Mouse (Mus musculus) cerebellum, adult 2 months (tissue): ENCODE results near the gene Pex12. TPM values are rescaled to one million over a fixed set of nuclear protein-coding genes. Genes with fewer than 3 reads are reported as not detected.

Experiments
- DNase-seq, 2 experiments: peaks; one replicate each; pipeline ENCODE4 v3.0.0; 2021
- H3K27ac ChIP-seq: fragments of 200-500 bp; 2 replicates; pipeline ENCODE4 v1.5.1; 2012; ENCODE audit warnings: low read length, control low read depth, inconsistent platforms; ENCODE audit not compliant: insufficient read depth
- H3K27me3 ChIP-seq: fragments of 200-500 bp; 2 replicates; pipeline ENCODE4 v1.6.1; 2012; ENCODE audit warnings: inconsistent platforms, mild to moderate bottlenecking, low read length, moderate library complexity; ENCODE audit not compliant: control insufficient read depth, insufficient read depth
- H3K4me1 ChIP-seq: fragments of 200-500 bp; 2 replicates; pipeline ENCODE4 v1.6.1; 2011; ENCODE audit warnings: low read length; ENCODE audit not compliant: control insufficient read depth, insufficient read depth
- H3K4me3 ChIP-seq: fragments of 200-500 bp; replicated peaks from 2 replicates; pipeline ENCODE3; 2011; ENCODE audit warnings: mild to moderate bottlenecking, low read depth, low read length, control low read depth; ENCODE audit not compliant: insufficient read depth
- CTCF ChIP-seq: fragments of 200-500 bp; IDR thresholded peaks from 2 replicates; pipeline ENCODE4 v1.5.1; 2011; ENCODE audit warnings: low read depth, mild to moderate bottlenecking, control low read depth, low read length, moderate library complexity, borderline replicate concordance; ENCODE audit not compliant: insufficient read depth
- POLR2A ChIP-seq: fragments of 200-500 bp; IDR thresholded peaks from 2 replicates; pipeline ENCODE4 v1.6.1; 2011; ENCODE audit warnings: low read length, control low read depth, borderline replicate concordance; ENCODE audit not compliant: insufficient read depth
- WGBS: fragments of 180-500 bp; shearing (Covaris S2); methylation state at CpG from one replicate; pipeline ENCODE4 v1.1.7; 2018; 5-methylcytosine and 5-hydroxymethylcytosine counted together
- polyA plus RNA-seq: library from polyadenylated mRNA; depleted of rRNA; stranded (reverse); fragments of >200 nt; gene quantifications from 2 replicates; pipeline ENCODE4 v1.2.3, GENCODE M21; 2012

The Pex12 gene
- polyA plus RNA-seq, 1 experiment, result 8.6 TPM

DNA sequence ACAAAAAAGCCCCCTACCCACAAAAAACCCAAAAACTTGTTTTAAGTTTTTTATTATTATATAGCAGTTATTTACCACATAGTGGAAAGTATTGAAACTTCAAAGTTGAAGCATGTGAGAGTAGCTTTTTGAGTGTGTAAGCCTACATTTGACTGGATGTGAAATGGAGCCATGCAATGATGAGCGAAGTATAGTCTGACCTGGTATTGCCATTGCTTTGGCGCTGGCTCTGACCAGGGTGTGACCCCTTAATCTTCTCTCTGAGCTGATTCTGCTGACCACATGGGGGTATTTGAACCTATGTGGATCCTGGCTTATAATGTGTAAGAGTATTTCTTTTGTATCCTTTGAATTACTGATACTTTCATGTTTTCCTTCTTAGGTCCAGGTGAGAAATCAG lies 8.3 kb downstream of the Pex12 start:
- no peaks in the 10 kb centered on the region for H3K27me3 ChIP-seq
- no peak overlapping the region for H3K27ac ChIP-seq
- no peak for TF ChIP-seq POLR2A
- no peak for TF ChIP-seq CTCF
- 91% methylated on average over 2 of the region's 2 CpGs for WGBS
- no peak overlapping the region for H3K4me3 ChIP-seq
- no peak for DNase-seq
- H3K4me1 ChIP-seq, result no peaks in the 10 kb centered on the region; the same call in 1 of the 2 replicates

DNA sequence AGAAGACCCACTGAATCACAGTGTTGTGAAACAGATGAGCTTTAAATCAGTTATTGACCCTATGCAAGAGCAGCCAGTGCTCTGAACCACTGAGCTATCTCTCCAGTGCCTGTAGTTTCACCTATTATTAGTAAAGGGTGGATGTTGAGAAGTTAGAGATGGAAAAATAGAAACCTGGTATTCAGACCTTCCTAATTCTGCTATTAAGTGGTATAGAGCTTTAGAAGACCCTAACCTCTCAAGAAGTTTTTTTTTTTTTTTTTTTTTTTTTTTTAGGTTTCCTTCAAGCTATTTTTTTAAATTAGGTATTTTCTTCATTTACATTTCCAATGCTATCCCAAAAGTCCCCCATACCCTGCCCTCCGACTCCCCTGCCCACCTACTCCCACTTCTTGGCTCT lies 9.2 kb downstream of the Pex12 start:
- TF ChIP-seq CTCF, result no peak
- TF ChIP-seq POLR2A, result no peak
- Histone ChIP-seq H3K27ac (no peak overlapping the region), H3K4me1 (no peaks in the 10 kb centered on the region; the same call in 1 of the 2 replicates), H3K4me3 (peak overlapping the region; percentile 36), H3K27me3 (no peaks in the 10 kb centered on the region)
- no peak for DNase-seq
- WGBS, result 65% methylated on average over 1 of the region's 1 CpGs

DNA sequence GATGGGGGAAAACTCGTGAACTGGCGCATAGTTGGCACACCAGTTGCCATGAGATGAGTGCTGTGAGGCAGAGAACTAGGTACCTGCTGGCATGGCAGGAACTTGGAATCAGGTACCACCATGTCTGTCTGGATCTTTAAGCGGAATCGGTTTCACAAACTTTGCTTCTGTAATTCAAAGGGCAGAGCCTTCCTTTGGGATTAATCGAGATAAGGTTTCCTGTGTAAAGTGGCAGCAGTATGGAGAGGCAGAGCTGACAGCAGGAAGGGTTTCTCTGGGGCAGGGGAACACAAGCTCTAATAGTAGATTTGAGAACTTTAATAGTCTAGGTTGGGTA lies 10.2 kb downstream of the Pex12 start:
- no peak for TF ChIP-seq CTCF
- no peak for TF ChIP-seq POLR2A
- Histone ChIP-seq H3K4me3 (peak overlapping the region; percentile 74), H3K27ac (0 out of 2 replicates have a peak overlapping the region, but pooled peaks have one; percentile 24), H3K27me3 (no peaks in the 10 kb centered on the region), H3K4me1 (no peaks in the 10 kb centered on the region; the same call in 1 of the 2 replicates)
- no peak for DNase-seq
- 0% methylated on average over 5 of the region's 5 CpGs for WGBS

DNA sequence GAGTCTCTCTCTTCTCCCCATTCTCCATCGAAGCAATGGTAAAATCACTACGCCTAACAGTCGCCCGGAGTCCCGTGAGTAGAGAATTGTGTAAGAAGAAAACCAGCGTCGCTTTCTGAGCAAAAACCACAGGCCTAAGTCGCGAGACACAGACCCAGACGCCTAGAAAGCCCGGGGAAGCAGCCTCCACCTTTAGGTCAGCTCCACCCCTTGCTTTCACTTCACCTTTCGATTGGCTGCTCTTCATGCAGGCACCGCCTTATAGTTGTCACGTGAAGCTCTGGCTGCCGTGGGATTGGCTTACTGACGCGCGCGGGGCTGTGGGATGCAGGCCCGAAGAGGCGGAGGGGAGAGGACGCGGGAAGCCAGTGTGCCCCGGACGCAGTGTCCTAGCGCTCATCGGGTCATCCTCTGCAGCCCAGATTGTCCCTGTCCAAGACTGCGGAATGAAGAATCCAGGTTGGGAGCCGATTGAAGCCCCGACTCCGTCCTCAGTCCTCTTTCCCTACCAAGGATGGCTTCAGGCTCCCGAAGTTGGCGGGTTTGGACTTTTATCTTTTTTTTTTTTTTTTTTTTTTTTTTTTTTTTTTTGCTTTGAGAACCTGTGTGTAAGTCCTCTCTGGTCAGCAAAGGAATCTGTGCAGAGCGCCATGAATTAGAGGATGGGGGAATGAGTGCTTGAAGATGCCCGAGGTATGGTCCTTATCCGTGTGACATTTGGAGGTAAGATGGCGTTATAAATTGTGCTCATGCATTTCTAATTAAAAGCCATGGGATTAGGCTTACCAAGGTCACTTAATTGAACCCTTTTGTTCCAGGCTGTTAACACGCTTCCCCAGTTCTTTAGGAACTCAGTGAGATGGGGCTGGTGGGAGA lies 10.8 kb downstream of the Pex12 start:
- under 1% methylated on average over 38 of the region's 38 CpGs for whole genome bisulfite sequencing
- Histone ChIP-seq H3K27me3 (no peaks in the 10 kb centered on the region), H3K27ac (peak overlapping the region; percentile 24; the same call in 1 of the 2 replicates), H3K4me3 (peak overlapping the region; percentile 74), H3K4me1 (no peaks in the 10 kb centered on the region; the same call in 1 of the 2 replicates)
- peak; percentile 85 for TF ChIP-seq POLR2A
- no peak for TF ChIP-seq CTCF
- peak; percentile 95 to 98 for DNase-seq

DNA sequence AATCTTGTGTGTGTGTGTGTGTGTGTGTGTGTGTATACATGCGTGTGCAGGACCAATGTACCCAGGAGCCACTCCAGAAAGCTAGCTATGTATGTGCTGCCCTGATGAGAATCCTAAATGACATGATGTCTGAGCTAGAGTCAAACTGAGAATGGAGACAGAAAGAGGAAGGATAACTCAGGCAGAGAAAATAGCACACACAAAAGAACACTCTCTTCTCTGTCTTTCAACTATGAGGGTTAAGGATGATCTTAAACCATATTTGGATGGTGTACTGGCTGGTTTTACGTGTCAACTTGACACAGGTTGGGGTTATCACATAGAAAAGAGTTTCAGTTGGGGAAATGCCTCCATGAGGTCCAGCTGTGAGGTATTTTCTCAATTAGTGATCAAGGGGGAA lies 12.8 kb downstream of the Pex12 start:
- TF ChIP-seq POLR2A, result no peak
- H3K27ac ChIP-seq, result no peak overlapping the region
- no peak for DNase-seq
- WGBS, result 91% methylated on average over 2 of the region's 2 CpGs
- H3K27me3 ChIP-seq, result no peaks in the 10 kb centered on the region
- H3K4me1 ChIP-seq, result no peaks in the 10 kb centered on the region; the same call in 1 of the 2 replicates
- H3K4me3 ChIP-seq, result no peak overlapping the region

DNA sequence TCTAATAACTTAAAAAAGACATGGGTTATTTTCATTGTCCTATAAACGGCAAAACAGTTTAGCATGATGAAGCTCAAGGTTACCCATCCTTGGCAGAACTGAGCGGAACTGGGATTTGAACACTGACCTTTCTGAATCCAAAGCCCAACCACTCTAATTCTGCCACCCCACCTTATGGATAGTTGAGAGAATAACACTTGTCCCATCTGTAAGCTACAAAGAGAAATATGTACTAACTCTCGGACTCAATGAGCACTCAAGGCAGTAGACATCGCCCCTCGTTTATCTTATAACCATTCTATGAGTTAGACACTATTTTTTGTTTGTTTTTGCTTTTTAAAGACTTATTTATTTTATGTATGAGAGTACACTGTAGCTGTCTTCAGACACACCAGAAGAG lies 13.3 kb downstream of the Pex12 start:
- Histone ChIP-seq H3K4me3 (no peak overlapping the region), H3K27me3 (no peaks in the 10 kb centered on the region), H3K27ac (no peak overlapping the region), H3K4me1 (no peaks in the 10 kb centered on the region; the same call in 1 of the 2 replicates)
- TF ChIP-seq POLR2A (no peak), CTCF (no peak)
- WGBS, result 91% methylated on average over 5 of the region's 5 CpGs
- no peak for DNase-seq

DNA sequence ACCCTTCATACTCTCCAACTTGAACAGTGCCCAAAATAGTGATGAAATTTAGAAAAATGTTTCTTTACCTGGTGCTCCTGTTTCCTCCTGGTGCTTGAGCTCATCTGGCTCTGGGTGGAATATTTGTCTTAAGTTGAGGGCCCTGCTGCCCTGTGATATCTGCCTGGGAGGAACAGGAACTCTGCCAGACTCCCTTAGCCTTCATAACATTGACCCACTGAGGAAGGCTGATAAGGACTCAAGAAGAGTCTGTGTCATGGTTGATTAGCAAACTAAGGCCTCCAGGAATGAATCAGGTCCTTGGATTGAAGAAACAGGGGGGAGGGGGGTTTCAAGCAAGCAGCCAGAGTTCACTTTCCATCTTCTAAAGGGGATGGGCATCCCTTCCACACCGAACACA lies 15.8 kb downstream of the Pex12 start, which contains the start of gene Slfn14:
TSS of gene Slfn14 (minus strand) at position 161 of the 400 bp plus-strand sequence.
- 74% methylated on average over 1 of the region's 1 CpGs for WGBS
- Histone ChIP-seq H3K4me3 (no peak within 1 kb of the TSS), H3K4me1 (no peaks in the 10 kb centered on the region), H3K27ac (no peak within 1 kb of the TSS), H3K27me3 (no peaks in the 10 kb centered on the region)
- no peak for TF ChIP-seq POLR2A
- TF ChIP-seq CTCF, result no peak
- no peak for DNase-seq

DNA sequence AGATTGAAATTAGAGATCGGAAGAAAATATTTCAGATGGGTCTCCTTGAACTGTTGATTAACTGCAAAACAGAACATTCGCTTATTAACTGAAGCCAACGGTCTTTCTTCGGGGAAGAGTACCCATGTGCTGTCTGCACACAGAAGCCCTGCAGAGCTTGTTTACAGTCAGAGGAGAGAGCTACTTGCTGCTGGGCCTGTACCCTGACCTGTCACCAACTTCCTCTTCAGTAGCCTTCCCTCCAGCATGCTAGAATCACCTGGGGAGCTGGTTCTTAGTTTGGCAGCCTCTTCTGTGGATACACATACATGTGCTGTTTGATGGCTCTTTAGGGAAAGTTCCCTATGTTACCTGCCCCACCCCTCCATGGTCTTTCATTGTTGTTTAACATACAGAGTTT lies 16.8 kb downstream of the Pex12 start:
- H3K27me3 ChIP-seq, result no peaks in the 10 kb centered on the region
- no peaks in the 10 kb centered on the region for H3K4me1 ChIP-seq
- DNase-seq, result no peak
- WGBS, result 87% methylated on average over 4 of the region's 4 CpGs
- H3K4me3 ChIP-seq, result no peak overlapping the region
- H3K27ac ChIP-seq, result no peak overlapping the region
- TF ChIP-seq POLR2A, result no peak
- no peak for TF ChIP-seq CTCF
